Mouse (Mus musculus) myocyte (in vitro differentiated cells): ENCODE results near the gene Bglap2. TPM values are rescaled to one million over a fixed set of nuclear protein-coding genes. Genes with fewer than 3 reads are reported as not detected.

Experiments
- H3K27me3 ChIP-seq: one replicate; pipeline ENCODE4 v1.6.1; 2011; ENCODE audit not compliant: control insufficient read depth, insufficient read depth, insufficient read length
- H3K36me3 ChIP-seq: one replicate; pipeline ENCODE4 v1.6.1; 2011; ENCODE audit not compliant: control insufficient read depth, insufficient read depth
- H3K4me2 ChIP-seq: one replicate; pipeline ENCODE4 v1.6.1; 2011; ENCODE audit warnings: low read depth, control low read depth
- H3K4me3 ChIP-seq: one replicate; pipeline ENCODE4 v1.5.1; 2011; ENCODE audit warnings: mild to moderate bottlenecking, control low read depth, moderate library complexity
- H3K79me2 ChIP-seq: one replicate; pipeline ENCODE4 v1.6.1; 2011; ENCODE audit not compliant: control insufficient read depth, insufficient read depth
- H3ac ChIP-seq: one replicate; pipeline ENCODE4 v1.6.1; 2011; ENCODE audit not compliant: control insufficient read depth, insufficient read length
- CEBPB ChIP-seq: IDR thresholded peaks from 2 replicates; pipeline ENCODE4 v1.6.1; 2011; ENCODE audit warnings: mild to moderate bottlenecking, moderate library complexity; ENCODE audit not compliant: poor library complexity, insufficient read depth, severe bottlenecking
- E2F4 ChIP-seq: IDR thresholded peaks from one replicate; pipeline ENCODE4 v1.6.1; 2011; ENCODE audit warnings: mild to moderate bottlenecking, control low read depth, moderate library complexity; ENCODE audit not compliant: insufficient read depth
- MAX ChIP-seq: IDR thresholded peaks from one replicate; pipeline ENCODE4 v1.6.1; 2011; ENCODE audit warnings: low read depth, mild to moderate bottlenecking, control low read depth
- MYOD1 ChIP-seq, 3 experiments: IDR thresholded peaks; one replicate each; pipeline ENCODE4 v1.6.1; 2011; ENCODE audit warnings: control low read depth in 2 of 3, low read depth in 2 of 3, mild to moderate bottlenecking in 2 of 3, moderate library complexity in 1 of 3; ENCODE audit not compliant: insufficient read length in 2 of 3, control insufficient read depth in 1 of 3
- MYOG ChIP-seq, 3 experiments: IDR thresholded peaks; one replicate each; pipeline ENCODE4 v1.6.1; 2011; ENCODE audit warnings: control low read depth in 2 of 3, low read depth in 2 of 3, mild to moderate bottlenecking in 2 of 3; ENCODE audit not compliant: insufficient read length in 2 of 3, control insufficient read depth in 1 of 3, insufficient read depth in 1 of 3
- POLR2A ChIP-seq: IDR thresholded peaks from one replicate; pipeline ENCODE4 v1.6.1; 2011; ENCODE audit warnings: low read depth, mild to moderate bottlenecking, control low read depth, moderate library complexity; ENCODE audit not compliant: insufficient read length
- POLR2AphosphoS2 ChIP-seq: IDR thresholded peaks from one replicate; pipeline ENCODE4 v1.6.1; 2011; ENCODE audit warnings: low read depth, control low read depth; ENCODE audit not compliant: insufficient read length
- REST ChIP-seq: IDR thresholded peaks from one replicate; pipeline ENCODE4 v1.6.1; 2011; ENCODE audit warnings: mild to moderate bottlenecking, control low read depth, moderate library complexity; ENCODE audit not compliant: insufficient read depth, insufficient read length
- SRF ChIP-seq: IDR thresholded peaks from one replicate; pipeline ENCODE4 v1.6.1; 2011; ENCODE audit warnings: low read depth; ENCODE audit not compliant: control insufficient read depth, insufficient read length
- TCF12 ChIP-seq: IDR thresholded peaks from one replicate; pipeline ENCODE4 v1.6.1; 2011; ENCODE audit warnings: mild to moderate bottlenecking, control low read depth; ENCODE audit not compliant: poor library complexity, insufficient read depth, severe bottlenecking
- TCF3 ChIP-seq: IDR thresholded peaks from one replicate; pipeline ENCODE4 v1.6.1; 2011; ENCODE audit warnings: low read depth, control low read depth; ENCODE audit not compliant: insufficient read length
- USF1 ChIP-seq: IDR thresholded peaks from one replicate; pipeline ENCODE4 v1.6.1; 2011; ENCODE audit warnings: low read depth, mild to moderate bottlenecking, control low read depth, moderate library complexity
- polyA plus RNA-seq: library from polyadenylated mRNA; unstranded; fragments of >200 nt; fragmentation: generic; extraction: Trizol; gene quantifications from one replicate; pipeline ENCODE4 v1.2.1, GENCODE M21; 2012; ENCODE audit warnings: missing spikeins

Gene Bglap2
- polyA plus RNA-seq, 1 experiment = 6.6 TPM

DNA sequence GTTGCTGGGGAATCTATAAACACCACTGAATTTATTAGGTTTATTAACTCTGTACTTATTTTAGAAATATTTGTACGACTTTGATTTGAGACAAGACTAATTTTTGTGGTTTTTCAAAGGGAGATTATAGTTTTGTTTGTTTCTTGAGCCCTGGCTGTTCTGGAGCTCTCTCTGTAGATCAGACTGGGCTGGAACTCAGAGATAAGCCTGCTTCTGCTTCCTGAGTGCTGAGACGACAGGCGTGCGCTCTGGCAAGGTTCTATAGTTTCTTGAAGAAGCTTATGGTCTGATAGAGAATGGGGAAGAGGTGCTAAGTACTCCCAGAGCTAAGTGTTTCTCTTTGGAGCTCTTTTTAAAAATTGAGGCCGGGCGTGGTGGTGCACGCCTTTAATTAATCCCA lies 40.2 kb downstream of the Bglap2 start:
- H3ac ChIP-seq = no peak overlapping the region
- H3K79me2 ChIP-seq = peaks cover 65% of the 10 kb centered on the region
- H3K36me3 ChIP-seq = peaks cover 28% of the 10 kb centered on the region
- H3K27me3 ChIP-seq = no peaks in the 10 kb centered on the region
- no peak overlapping the region for H3K4me2 ChIP-seq
- TF ChIP-seq MAX = no peak
- TF ChIP-seq E2F4 = no peak
- no peak for TF ChIP-seq POLR2AphosphoS2
- no peak for TF ChIP-seq REST
- TF ChIP-seq SRF = no peak
- TF ChIP-seq TCF3 = no peak
- TF ChIP-seq MYOD1 (IDR thresholded peaks at IDR 0.05; ENCODE audit: control insufficient read depth in 1 of 3, insufficient read length in 2 of 3, low read depth in 2 of 3) = no peak
- TF ChIP-seq MYOG (IDR thresholded peaks at IDR 0.05; ENCODE audit: control insufficient read depth in 1 of 3, insufficient read depth in 1 of 3, insufficient read length in 2 of 3, low read depth in 2 of 3) = no peak
- no peak for TF ChIP-seq TCF12
- no peak for TF ChIP-seq USF1
- TF ChIP-seq CEBPB = no peak
- TF ChIP-seq POLR2A = no peak
- H3K4me3 ChIP-seq = peak overlapping the region; percentile 92

DNA sequence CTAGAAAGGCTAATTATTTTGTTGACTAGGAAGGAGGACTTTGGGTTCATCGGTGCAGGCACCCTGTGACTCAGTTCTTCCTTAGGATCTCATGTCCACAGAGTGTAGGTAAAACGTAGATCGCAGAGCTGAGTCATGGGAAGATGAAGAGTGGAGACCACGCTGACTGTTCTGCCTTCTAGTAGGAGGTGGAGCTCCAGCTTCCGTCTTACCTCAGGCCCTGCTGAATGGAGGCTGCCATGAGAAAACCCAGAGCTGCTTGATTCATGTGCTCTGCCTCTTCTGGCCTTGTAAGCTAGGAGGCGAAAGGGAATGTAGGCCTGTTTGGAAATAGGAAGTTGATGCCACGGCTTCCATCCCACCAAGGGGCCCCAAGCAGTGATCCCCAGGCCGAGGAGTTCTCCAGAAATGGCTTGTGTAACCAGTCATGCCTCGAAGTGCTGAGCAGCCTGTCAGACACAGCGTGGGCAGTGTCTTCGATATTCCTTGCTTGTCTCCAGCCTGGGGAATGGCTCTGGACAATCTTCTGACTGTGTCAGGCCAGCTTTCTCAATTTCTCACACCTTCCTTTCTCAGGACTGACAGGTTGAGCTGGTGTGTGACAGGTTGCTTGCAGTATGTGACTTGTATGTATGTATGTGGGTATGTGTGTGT lies 41.0 kb downstream of the Bglap2 start:
- Histone ChIP-seq H3K79me2 (peaks cover 65% of the 10 kb centered on the region), H3K27me3 (no peaks in the 10 kb centered on the region), H3K36me3 (peaks cover 22% of the 10 kb centered on the region), H3K4me2 (peak overlapping the region; percentile 58), H3K4me3 (peak overlapping the region; percentile 92), H3ac (no peak overlapping the region)
- TF ChIP-seq MYOG (IDR thresholded peaks at IDR 0.05; ENCODE audit: control insufficient read depth in 1 of 3, insufficient read depth in 1 of 3, insufficient read length in 2 of 3, low read depth in 2 of 3) = no peak
- TF ChIP-seq CEBPB = no peak
- TF ChIP-seq POLR2A = no peak
- TF ChIP-seq MAX = no peak
- TF ChIP-seq USF1 = no peak
- TF ChIP-seq TCF12 = no peak
- no peak for TF ChIP-seq E2F4
- no peak for TF ChIP-seq REST
- TF ChIP-seq MYOD1 (IDR thresholded peaks at IDR 0.05; ENCODE audit: control insufficient read depth in 1 of 3, insufficient read length in 2 of 3, low read depth in 2 of 3) = no peak
- TF ChIP-seq SRF = no peak
- TF ChIP-seq TCF3 = no peak
- TF ChIP-seq POLR2AphosphoS2 = no peak

DNA sequence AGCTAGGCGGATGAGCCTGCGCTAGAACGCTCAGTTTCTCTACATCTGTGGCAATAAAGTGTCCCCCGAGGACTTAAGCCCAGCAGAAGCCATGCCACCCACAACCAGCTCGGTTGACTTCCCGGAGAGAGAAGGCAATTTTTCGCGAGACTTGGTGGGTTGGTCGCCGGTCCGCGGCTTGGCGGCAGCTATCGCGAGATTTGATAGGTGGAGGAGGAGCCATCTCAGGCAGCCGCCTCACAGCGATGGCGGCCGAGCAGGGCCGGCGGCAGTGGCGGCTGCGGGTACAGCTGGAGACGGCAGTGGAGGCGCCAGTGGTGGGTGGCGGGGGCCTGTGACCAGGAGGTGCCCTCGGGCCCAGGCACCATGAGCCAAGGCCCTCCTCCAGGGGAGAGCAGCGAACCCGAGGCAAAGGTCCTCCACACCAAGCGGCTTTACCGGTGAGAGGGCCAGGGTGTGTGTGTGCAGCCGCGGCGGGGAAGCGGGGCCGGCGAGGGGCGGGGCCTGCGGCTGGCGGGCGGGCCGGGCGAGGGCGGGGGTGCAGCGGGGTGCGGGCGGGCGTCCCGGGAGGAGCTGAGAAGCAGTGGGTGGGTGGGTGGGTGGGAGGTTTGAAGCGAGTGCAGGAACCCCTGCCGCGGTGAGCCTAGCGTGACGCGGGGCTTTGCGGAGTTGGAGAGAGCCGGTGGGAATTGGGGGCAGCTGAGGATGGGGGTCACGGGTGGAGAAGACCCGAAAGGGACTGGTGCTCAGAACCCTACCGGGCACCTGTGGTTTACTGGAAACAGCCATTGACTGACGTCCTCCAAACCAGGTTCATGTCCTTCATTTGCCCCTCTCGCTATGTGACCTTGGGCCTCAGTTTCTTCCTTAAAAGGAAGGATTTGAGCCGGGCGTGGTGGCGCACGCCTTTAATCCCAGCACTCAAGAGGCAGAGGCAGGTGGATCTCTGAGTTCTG lies 42.2 kb downstream of the Bglap2 start, which contains the start of the genes Tmem79 and Smg5:
Tmem79 (minus strand) TSS at position 91 of the 956 bp plus-strand sequence.
Smg5 (plus strand) TSS at position 203 of the 956 bp plus-strand sequence.
- Histone ChIP-seq H3K4me2 (peak within 1 kb of the TSS; percentile 75), H3K79me2 (peaks cover 61% of the 10 kb centered on the region), H3K4me3 (peak within 1 kb of the TSS; percentile 92), H3K36me3 (peaks cover 11% of the 10 kb centered on the region), H3ac (peak within 1 kb of the TSS; percentile 69), H3K27me3 (no peaks in the 10 kb centered on the region)
- TF ChIP-seq MYOG (IDR thresholded peaks at IDR 0.05; ENCODE audit: control insufficient read depth in 1 of 3, insufficient read depth in 1 of 3, insufficient read length in 2 of 3, low read depth in 2 of 3) (peak in 1 of 3 experiments; percentile 25), CEBPB (no peak), TCF3 (peak; percentile 19), POLR2A (peak; percentile 97), POLR2AphosphoS2 (peak; percentile 92), REST (peak; percentile 0)

DNA sequence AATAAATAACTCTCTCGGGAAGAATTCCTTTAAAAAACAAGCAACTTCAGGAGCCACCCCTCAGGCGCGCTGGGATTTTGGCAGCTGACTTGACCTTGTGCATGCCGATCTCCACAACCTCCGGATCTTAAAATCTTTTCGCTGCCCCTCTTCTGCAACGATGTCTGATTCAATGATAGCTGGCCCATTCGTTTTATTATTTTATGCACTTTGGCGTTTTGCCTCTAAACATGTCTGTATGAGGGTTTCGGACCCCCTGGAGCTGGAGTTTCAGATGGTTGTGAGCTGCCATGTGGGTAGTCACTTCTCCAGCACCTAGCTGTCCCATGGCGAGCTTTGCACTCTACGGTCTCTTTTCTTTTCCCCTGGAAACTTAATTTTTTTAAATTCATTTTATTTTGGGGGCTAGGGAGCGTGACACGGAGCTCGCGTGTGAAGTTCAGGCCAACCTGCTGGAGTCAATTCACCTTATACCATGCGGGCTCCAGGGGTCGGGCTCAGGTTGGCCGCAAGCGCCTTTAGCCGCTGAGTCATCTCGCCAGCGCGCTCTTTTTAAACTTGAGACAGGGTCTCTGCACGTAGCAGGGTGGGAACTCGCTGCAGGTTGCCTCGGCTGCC lies 43.0 kb downstream of the Bglap2 start:
- peaks cover 3% of the 10 kb centered on the region for H3K36me3 ChIP-seq
- peak overlapping the region; percentile 75 for H3K4me2 ChIP-seq
- peak overlapping the region; percentile 92 for H3K4me3 ChIP-seq
- H3K27me3 ChIP-seq = no peaks in the 10 kb centered on the region
- H3K79me2 ChIP-seq = peaks cover 53% of the 10 kb centered on the region
- TF ChIP-seq REST = no peak
- TF ChIP-seq E2F4 = peak; percentile 87
- H3ac ChIP-seq = peak overlapping the region; percentile 69
